Mouse (Mus musculus) layer of hippocampus, postnatal 25 days (tissue): ENCODE data around the gene Pm20d1. TPM values are rescaled to one million over a fixed set of nuclear protein-coding genes. Genes with fewer than 3 reads are reported as not detected.

ENCODE experiments used
- total RNA-seq, 2 experiments: library from RNA; stranded (reverse); gene quantifications; 2 replicates each; pipeline ENCODE4 v1.2.3; 2021

Pm20d1 gene
- total RNA-seq, 2 experiments from 2014 or later = 2.0 to 3.2 TPM

Other genes with a start within 250 kb of the Pm20d1 start
- under 1 TPM; 0.12 to 0.44 TPM for gene Avpr1b, start 198.1 kb upstream of the Pm20d1 start, total RNA-seq
- not detected for gene Ctse, start 159.1 kb upstream of the Pm20d1 start, total RNA-seq
- 1 to 10 TPM; 4.0 to 4.4 TPM for gene Rab7b, start 108.7 kb upstream of the Pm20d1 start, total RNA-seq
- under 1 TPM; 0.12 to 0.15 TPM for gene Slc26a9, start 53.4 kb upstream of the Pm20d1 start, total RNA-seq
- gene Slc41a1, start 30.1 kb downstream of the Pm20d1 start, total RNA-seq = 10 to 100 TPM; 61.5 to 66.5 TPM
- gene Rab29, start 69.8 kb downstream of the Pm20d1 start, total RNA-seq = 1 to 10 TPM; 7.3 to 8.0 TPM
- gene Nucks1, start 113.2 kb downstream of the Pm20d1 start, total RNA-seq = 100 to 1,000 TPM; 150 to 157 TPM
- gene Slc45a3, start 165.6 kb downstream of the Pm20d1 start, total RNA-seq = 1 to 10 TPM; 2.4 TPM
- gene Elk4, start 210.2 kb downstream of the Pm20d1 start, total RNA-seq = 10 to 100 TPM; 51.8 to 60.4 TPM